Mouse (Mus musculus): ENCODE measurements around the gene Tln1.

DNA sequence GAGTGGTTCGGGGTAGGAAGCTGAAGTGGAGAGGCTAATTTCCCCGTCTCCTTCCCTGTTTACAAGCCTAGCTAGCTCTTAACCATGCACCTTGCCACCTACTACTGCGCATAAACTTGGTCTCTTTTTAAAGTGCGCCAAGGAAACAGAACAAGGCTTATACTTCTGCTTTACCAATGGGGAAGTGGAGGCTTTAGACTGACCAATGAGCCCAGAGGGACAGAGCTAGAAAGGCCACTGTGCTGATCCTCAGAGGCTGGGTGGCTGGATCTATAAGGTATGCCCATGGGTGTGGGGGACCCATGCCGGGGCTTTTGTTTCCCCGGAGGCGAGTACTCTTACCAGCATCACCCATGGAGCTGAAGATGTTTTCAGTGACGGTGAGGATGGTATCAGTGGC, 15.3 kb downstream of the Tln1 start:
- TF ChIP-seq CTCF (IDR thresholded peaks at IDR 0.05; ENCODE audit: low read depth, low read length) (no peak), POLR2A (IDR thresholded peaks at IDR 0.05; ENCODE audit: borderline replicate concordance, low read depth, low read length) (no peak)

Data from bone marrow macrophage, adult 2 months (primary cell).